Mouse (Mus musculus) activated CD4-positive, CD25-positive, alpha-beta regulatory T cell (primary cell): ENCODE measurements around the gene Ace2. TPM values are rescaled to one million over a fixed set of nuclear protein-coding genes. Genes with fewer than 3 reads are reported as not detected.

Experiments
- polyA plus RNA-seq, 2 experiments: library from polyadenylated mRNA; unstranded; fragments of 100-300 nt; shearing (Covaris generic); gene quantifications; one replicate each; pipeline ENCODE4 v1.2.1; 2017

Gene Ace2
- polyA plus RNA-seq: under 1 TPM in 1 of 2 experiments, not detected in 1; 0.11 TPM

GRCm38 (mm10) chrX:164139032-164139431 is at the start of gene Ace2:
Gene Ace2, plus strand, starts transcription at chrX:164139332.

Other genes starting within 250 kb of the Ace2 start
- gene Ap1s2, start 230.3 kb upstream of the Ace2 start, polyA plus RNA-seq: 10 to 100 TPM; 11.5 to 26.7 TPM
- gene Zrsr2, start 180.7 kb upstream of the Ace2 start, polyA plus RNA-seq: 10 to 100 TPM; 53.8 to 57.8 TPM
- 10 to 100 TPM in 1 of 2 experiments, 1 to 10 TPM in 1; 6.7 to 10.3 TPM for gene Car5b, start 111.3 kb upstream of the Ace2 start, polyA plus RNA-seq
- gene Siah1b, start 62.8 kb upstream of the Ace2 start, polyA plus RNA-seq: 1 to 10 TPM; 7.3 to 7.8 TPM
- gene Cltrn, start 50.5 kb upstream of the Ace2 start, polyA plus RNA-seq: not detected
- under 1 TPM in 1 of 2 experiments, not detected in 1; 0.17 TPM for gene Bmx, start 118.9 kb downstream of the Ace2 start, polyA plus RNA-seq
- gene Pir, start 130.0 kb downstream of the Ace2 start, polyA plus RNA-seq: not detected
- not detected for gene Vegfd, start 234.0 kb downstream of the Ace2 start, polyA plus RNA-seq